Mouse (Mus musculus) kidney, postnatal 4 days (tissue): Measurements from ENCODE around the gene Pard3.

ENCODE experiments used
- DNase-seq, 2 experiments: peaks; one replicate each; pipeline ENCODE4 v3.0.0; 2021; ENCODE audit warnings: mixed read lengths in 2 of 2

The Pard3 gene

DNA sequence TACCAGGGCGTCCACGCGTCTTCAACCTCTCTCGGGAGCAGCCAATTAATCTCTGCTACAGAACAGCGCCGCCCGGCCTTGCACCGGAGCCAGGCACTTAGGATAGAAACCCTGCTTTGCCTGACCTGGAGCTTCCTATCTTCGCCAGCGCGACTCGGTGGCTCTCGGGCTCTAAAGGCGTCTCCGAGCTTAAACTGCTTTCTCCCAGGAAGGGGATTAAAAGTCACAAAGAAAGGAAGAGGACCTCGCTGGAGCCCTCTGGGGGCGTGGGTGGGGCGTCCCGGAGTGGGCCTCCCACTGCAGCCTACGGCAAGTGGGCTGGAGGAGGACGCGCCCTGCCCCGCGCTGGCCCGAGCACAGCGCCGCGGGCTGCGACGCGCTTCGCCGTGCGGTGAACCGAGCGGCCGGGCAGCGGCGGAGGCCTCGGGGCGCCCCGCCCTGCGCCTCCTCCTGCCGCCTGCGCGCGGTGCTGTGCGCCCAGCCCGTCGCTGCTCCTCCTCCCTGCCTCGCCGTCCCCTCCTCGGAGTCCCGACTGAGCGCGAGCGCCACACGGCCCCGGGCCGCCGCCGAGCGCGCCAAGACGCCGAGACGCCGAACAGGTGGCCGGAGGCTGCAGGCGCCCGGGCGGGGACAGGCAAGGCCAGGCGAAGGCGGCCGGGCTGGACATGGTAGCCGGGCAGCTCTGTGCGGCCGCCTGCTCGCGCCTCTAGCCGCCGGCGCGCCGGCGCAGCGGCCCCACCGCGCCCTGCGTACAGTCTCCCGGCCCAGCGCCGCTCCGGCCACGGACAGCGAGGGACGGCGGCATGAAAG lies at the start of gene Pard3:
Pard3 (plus strand) TSS at position 343 of the 810 bp plus-strand sequence.
- peak; percentile 84 to 90 for DNase-seq

GRCm38 (mm10) chr8:127021830-127022229 lies 41.9 kb upstream of the Pard3 start:
- no peak for DNase-seq

- DNase-seq: peak in 1 of 2 experiments; percentile 11
Measured at GRCm38 (mm10) chr8:127025256-127025717, 38.4 kb upstream of the Pard3 start.

DNA sequence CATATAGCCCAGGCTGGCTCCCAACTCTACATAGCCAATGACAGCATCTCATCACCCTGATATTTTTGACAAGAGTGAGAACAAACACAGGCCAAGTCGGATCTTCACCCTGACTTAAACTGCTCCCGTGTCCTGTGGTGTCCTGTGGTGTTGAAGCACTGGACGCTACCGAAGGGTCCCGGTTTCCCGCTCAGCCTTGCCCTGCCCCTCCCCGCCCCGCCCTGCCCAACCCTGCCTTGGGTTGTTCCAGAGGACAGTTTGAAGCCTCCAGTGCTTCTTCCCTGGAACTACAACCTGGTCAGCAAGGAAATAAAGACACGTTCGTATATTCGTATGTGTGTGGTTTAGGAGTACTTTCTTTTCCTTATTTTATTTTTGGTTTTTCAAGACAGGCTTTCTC lies 37.9 kb upstream of the Pard3 start:
- DNase-seq: no peak

- DNase-seq: no peak
Measured at GRCm38 (mm10) chr8:127031476-127031875, 32.2 kb upstream of the Pard3 start.

- peak in 1 of 2 experiments; percentile 18 for DNase-seq
Measured at GRCm38 (mm10) chr8:127038928-127039327, 24.8 kb upstream of the Pard3 start.

GRCm38 (mm10) chr8:127049996-127050395 lies 13.7 kb upstream of the Pard3 start:
- no peak for DNase-seq

DNA sequence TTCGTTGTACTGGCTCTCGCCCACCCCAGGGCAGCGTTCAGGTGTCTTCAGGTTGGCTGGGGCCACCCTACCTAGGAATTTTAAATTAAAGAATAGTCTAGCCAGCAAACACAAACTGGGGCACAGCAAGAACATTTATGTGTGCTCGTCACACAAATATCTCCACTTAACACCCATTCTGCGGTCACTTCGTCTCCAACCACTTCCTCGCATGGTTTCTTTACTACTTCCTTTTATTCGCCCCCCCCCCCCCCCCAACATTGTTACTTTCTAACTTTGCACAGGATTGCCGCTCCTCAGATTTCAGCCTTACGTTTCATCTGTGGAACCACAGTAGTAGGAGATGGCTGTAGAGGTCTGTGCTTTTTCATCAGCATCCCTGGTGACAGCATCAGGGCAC lies 11.6 kb upstream of the Pard3 start:
- DNase-seq: no peak

DNA sequence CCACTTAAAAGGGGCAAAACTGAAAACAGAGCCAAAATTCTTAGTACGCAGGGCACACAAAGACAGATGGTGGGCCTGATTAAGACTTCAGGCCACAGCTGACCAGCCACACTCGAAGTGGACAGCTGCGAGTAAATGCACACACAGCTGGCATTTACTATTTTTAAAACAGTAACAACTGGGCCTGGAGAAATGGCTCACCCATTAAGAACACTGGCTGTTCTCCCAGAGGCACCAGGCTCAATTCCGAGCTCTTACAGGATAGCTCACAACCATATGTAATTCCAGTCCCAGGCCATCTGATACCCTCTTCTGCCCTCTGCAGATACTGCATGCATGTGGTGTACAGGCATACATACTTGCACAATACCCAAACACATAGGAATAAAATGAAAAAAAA lies 8.6 kb upstream of the Pard3 start:
- DNase-seq: no peak

DNA sequence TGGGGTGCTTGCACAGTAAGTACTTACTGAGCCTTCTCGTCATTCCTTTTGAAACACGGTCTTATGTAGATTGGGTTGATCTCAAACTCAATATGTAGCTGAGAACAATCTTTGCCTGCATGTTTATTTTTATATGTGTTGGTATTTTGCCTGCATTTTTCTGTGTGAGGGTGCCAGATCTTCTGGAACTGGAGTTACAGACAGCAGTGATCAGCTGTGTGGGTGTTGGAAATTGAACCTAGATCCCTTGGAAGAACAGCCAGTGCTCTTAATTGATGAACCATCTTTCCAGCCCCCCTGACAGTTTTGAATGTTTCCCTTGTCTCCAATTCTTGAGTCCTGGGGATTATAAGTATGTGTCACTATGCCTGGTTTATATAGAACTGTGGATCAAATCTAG lies 4.9 kb upstream of the Pard3 start:
- DNase-seq: no peak

DNA sequence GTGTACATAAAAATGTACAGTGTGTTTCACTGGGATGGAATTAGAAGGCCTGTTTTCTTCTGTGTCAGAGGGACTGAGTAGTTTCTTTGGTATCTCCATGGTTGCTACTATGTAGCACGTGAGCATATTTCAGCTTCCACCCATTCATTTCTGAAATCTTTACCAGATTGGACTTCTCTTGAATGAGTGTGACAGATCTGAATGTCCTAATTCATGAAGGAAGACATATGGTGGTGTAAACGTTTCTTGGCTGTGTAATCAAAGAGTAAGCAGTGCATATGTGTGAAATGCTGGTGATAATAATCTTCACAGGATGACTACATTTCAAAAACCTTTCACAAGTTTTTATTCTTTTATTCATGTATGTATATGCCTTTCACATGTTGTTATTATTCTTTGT lies 3.9 kb upstream of the Pard3 start:
- DNase-seq: no peak

DNA sequence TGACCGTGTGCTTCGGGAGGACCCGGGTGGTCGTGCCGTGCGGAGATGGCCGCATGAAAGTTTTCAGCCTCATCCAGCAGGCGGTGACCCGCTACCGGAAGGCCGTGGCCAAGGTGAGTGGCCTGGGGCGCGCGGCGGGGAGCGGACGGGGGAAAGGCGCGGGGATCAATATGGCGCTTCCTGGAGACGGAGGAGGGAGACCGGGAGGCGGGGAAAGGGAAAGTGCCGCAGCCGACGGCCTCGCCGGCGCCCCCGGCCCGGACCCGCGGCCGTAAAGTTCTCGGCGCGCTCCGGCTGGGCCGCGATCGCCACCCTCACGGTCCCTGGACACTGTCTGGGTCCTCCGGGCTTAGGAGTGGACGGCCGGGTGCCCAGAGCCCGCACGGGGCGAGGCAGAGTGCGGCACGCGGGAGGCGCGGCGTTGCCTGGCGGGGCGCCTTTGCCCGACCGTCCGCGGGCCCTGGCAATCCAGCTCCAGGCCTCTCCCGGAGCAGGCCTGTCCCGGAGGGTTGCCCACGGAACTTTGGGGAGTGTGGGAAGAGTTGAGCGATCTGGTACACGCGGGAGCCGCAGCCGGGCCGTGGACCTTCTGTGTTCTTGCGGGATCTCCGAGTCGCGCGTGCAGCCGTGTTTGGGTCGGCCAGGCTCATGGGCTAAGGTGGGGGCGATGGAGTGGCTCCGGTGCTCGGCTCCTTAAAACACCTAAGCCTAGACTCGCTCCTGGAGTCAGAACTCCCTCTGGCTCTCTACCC lies 844 bp downstream of the Pard3 start:
- DNase-seq: peak; percentile 70 to 81

DNA sequence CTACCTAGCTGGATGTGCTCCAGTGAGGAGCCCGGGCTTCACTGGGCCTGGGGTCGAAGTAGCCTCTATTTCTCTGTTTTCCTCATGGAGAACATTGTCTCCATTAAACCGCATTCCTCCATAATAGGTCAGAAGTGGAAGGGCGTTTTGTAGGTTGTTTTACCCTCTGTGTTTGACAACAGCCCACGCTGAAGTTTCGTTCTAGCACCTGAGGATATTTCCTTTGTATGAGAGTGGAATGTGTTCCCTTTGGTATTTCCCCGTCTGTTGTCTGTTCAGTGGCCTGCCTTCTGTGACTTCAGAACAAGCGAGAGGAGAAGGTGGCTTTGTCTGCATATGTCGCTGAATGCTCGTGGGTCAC lies 1.4 kb downstream of the Pard3 start:
- no peak for DNase-seq

DNA sequence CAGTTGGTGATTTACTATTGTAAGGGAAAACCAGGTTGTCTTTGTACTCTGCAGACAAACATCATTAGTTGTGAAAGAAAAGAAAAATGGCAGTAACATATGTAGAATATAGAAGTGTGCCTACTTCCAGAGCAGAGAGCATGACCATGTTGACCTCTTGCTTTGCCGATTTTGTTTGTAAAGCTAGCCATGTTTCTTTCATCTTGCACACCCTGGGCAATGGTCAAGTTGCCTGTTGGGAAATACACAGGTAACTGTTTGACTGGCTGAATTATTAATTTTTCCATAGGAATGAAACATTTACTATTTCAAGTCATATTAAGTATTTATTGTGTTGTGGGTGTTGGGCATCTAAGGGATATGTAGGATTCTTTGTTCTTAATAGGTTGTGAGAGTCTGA lies 2.1 kb downstream of the Pard3 start:
- DNase-seq: no peak

GRCm38 (mm10) chr8:127066501-127066900 lies 2.8 kb downstream of the Pard3 start:
- no peak for DNase-seq

DNA sequence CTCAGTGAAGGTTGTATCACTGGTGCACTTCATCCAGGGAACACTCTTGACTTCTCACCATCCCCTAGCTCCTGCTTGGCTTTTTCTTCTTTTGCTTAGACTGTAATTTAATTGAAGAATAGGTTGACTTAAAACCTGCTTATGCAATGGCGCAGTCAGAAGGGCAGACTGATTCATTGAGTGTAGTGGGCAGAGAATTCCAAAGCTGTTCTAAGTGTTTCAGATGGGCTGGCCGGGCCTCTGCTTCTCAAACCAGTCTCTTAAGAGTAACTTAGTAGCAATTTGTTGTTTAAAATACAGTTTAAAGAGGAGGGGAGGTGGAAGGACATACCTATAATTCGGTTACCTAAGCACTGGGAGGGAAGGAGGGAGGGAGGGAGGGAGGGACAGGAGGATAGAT lies 5.0 kb downstream of the Pard3 start:
- DNase-seq: no peak

- DNase-seq: peak; percentile 41 to 57
Measured at GRCm38 (mm10) chr8:127070225-127070624, 6.5 kb downstream of the Pard3 start.

DNA sequence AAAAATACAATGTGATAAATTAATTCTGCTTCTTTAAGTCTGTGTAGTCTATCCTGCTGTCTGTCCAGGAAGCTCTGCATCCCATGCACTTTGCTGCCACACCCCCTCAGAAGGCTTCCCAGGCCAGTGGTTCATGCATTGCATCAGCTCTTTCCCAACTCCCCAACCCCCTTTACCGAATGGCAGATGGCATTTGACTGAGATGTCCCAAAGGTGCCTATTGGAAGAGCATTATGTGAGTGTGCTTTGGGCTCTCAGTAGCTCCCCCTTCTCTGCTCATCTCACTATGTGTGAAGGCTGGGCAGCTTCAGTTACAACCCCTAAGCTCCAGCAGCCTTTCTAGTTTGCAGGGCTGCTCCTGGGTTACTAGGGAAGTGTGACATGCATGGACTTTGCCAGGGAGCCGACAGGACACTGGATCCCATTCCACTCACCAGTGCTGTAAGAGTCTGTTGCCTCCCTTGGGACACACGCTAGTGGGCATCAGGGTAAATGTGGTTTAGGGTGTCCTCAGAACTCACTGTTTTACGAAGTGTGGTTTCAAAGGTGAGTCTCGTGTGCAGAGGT lies 9.4 kb downstream of the Pard3 start:
- DNase-seq: no peak

GRCm38 (mm10) chr8:127076511-127076910 lies 12.8 kb downstream of the Pard3 start:
- peak; percentile 59 to 72 for DNase-seq

- DNase-seq: no peak
Measured at GRCm38 (mm10) chr8:127079244-127079805, 15.6 kb downstream of the Pard3 start.

GRCm38 (mm10) chr8:127081297-127081696 lies 17.6 kb downstream of the Pard3 start:
- no peak for DNase-seq

DNA sequence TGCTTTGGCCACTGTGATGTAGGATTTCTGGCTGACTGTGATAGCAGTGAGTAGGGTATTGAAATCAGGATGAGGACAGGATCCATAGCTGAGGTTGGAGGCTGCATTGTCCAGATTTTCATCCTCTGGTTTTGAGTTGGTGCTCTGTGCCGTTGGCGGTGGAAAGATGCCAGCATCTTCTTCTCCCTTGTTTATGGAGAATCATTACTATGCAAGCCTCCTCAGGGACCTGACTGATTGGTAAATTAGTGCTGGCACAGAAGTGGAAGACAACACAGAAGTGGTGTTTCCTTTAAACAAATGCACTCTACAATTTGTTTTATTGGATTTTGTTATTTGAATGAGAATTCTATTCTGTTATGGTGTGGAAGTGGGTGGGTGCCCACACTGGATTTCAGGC lies 18.8 kb downstream of the Pard3 start:
- no peak for DNase-seq

DNA sequence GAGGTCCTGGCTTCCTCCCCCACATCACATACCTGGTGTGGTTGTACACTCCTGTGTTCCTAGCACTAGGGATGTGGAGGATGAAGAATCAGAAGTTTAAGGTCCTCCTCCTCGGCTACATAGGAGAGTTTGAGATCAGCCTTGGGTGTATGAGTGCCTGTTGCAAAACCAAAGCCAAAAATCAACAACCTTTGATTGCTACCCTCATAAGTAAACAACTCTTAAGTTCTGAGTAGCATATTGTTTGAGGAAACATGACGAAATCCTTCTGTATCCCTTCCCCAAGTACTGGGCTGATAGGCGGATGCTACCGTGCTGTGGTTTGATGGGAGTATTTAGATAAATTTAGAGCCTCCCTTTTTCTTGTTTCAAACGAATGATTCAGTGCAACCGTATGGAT lies 20.9 kb downstream of the Pard3 start:
- DNase-seq: no peak

DNA sequence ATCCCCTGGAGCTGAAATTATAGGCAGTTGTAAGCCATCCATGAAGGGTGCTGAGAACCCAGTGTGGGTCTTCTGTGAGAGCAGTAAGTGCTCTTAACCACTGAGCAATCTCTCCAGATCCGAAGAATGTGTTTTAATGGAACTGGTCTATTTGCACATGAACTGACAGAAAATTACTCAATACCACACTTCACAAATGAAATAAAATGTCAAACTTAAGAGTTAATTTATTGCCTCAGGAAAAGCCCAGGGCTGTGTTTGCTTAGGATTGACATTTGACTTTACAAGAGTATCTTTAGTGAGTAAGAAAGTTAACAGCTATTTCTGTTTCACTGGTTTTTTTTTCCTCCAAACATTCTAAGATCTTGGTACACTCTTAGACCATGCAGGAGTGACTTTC lies 23.7 kb downstream of the Pard3 start:
- no peak for DNase-seq
